Mouse (Mus musculus): Measurements from ENCODE around the gene Lnpk.

Lnpk gene

GRCm38 (mm10) chr2:74578843-74579489, at the start of gene Lnpk:
Lnpk (minus strand) TSS chr2:74579435.
- peak; percentile 73 for DNase-seq (ENCODE audit: low read depth, low spot score)

GRCm38 (mm10) chr2:74620368-74620767, 41.1 kb upstream of the Lnpk start:
- no peak for DNase-seq (ENCODE audit: low read depth, low spot score)

GRCm38 (mm10) chr2:74619676-74620246, 40.5 kb upstream of the Lnpk start:
- DNase-seq (ENCODE audit: low read depth, low spot score) = no peak

GRCm38 (mm10) chr2:74617706-74618105, 38.5 kb upstream of the Lnpk start:
- no peak for DNase-seq (ENCODE audit: low read depth, low spot score)

- no peak for DNase-seq (ENCODE audit: low read depth, low spot score)
Observed at GRCm38 (mm10) chr2:74611406-74611805, 32.2 kb upstream of the Lnpk start.

GRCm38 (mm10) chr2:74609350-74609749, 30.1 kb upstream of the Lnpk start:
- no peak for DNase-seq (ENCODE audit: low read depth, low spot score)

- no peak for DNase-seq (ENCODE audit: low read depth, low spot score)
Observed at GRCm38 (mm10) chr2:74606087-74606760, 27.0 kb upstream of the Lnpk start.

- DNase-seq (ENCODE audit: low read depth, low spot score) = no peak
Observed at GRCm38 (mm10) chr2:74604011-74604410, 24.8 kb upstream of the Lnpk start.

- DNase-seq (ENCODE audit: low read depth, low spot score) = no peak
Observed at GRCm38 (mm10) chr2:74602483-74602882, 23.2 kb upstream of the Lnpk start.

GRCm38 (mm10) chr2:74597169-74597568, 17.9 kb upstream of the Lnpk start:
- no peak for DNase-seq (ENCODE audit: low read depth, low spot score)

GRCm38 (mm10) chr2:74596094-74596493, 16.9 kb upstream of the Lnpk start:
- DNase-seq (ENCODE audit: low read depth, low spot score) = no peak

GRCm38 (mm10) chr2:74578146-74578842, 941 bp downstream of the Lnpk start:
- no peak for DNase-seq (ENCODE audit: low read depth, low spot score)

- no peak for DNase-seq (ENCODE audit: low read depth, low spot score)
Observed at GRCm38 (mm10) chr2:74570390-74570789, 8.8 kb downstream of the Lnpk start.

GRCm38 (mm10) chr2:74559822-74560221, 19.4 kb downstream of the Lnpk start:
- DNase-seq (ENCODE audit: low read depth, low spot score) = no peak

GRCm38 (mm10) chr2:74559092-74559491, 20.1 kb downstream of the Lnpk start:
- DNase-seq (ENCODE audit: low read depth, low spot score) = no peak

GRCm38 (mm10) chr2:74557451-74557850, 21.8 kb downstream of the Lnpk start:
- DNase-seq (ENCODE audit: low read depth, low spot score) = no peak

- DNase-seq (ENCODE audit: low read depth, low spot score) = no peak
Observed at GRCm38 (mm10) chr2:74551929-74552328, 27.3 kb downstream of the Lnpk start.

- DNase-seq (ENCODE audit: low read depth, low spot score) = no peak
Observed at GRCm38 (mm10) chr2:74548306-74548705, 30.9 kb downstream of the Lnpk start.

GRCm38 (mm10) chr2:74508302-74508701, 70.9 kb downstream of the Lnpk start:
- DNase-seq (ENCODE audit: low read depth, low spot score) = no peak

GRCm38 (mm10) chr2:74506439-74506838, 72.8 kb downstream of the Lnpk start:
- DNase-seq (ENCODE audit: low read depth, low spot score) = no peak

GRCm38 (mm10) chr2:74500307-74500706, 78.9 kb downstream of the Lnpk start:
- DNase-seq (ENCODE audit: low read depth, low spot score) = no peak

- DNase-seq (ENCODE audit: low read depth, low spot score) = no peak
Observed at GRCm38 (mm10) chr2:74497851-74498250, 81.4 kb downstream of the Lnpk start.

Measured in retina, adult 2 months (tissue).